Mouse (Mus musculus): ENCODE results near the gene Fgf7.

Fgf7 gene

DNA sequence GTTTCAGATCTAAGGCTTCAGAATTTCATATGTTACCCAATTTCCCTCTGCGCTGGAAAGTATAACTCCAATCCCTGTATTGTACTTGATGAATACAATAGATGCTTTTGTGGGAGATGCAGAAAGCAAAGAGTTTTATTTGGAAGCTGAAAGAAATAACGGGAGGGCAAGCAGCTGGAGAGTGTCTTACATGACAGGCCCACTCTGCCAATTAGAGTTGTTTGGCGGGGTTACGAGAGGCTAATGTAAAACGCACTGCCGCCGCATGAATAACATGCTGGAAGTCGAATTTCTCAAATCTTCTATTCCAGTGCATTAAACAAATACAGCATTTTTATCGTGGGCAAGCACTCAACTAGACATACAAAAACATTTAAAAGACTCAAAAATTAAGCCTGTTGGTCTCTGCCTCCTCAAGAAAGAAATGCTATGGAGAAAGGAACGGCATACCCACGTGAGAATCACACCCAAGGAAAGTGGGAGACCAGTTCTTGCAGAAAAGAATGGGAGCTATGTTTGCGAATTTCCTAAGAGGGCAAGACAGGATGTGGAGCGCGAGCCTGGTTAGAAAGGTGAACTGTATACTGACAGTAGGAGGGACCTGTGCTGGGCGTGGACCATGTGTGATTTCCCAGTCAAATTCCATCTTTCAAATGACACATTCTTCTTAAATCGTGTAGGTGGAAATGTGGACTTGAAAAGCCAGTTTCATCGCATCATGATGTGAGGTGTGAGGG lies 26.7 kb downstream of the Fgf7 start:
- DNase-seq (ENCODE audit: low read depth, low spot score) = no peak

DNA sequence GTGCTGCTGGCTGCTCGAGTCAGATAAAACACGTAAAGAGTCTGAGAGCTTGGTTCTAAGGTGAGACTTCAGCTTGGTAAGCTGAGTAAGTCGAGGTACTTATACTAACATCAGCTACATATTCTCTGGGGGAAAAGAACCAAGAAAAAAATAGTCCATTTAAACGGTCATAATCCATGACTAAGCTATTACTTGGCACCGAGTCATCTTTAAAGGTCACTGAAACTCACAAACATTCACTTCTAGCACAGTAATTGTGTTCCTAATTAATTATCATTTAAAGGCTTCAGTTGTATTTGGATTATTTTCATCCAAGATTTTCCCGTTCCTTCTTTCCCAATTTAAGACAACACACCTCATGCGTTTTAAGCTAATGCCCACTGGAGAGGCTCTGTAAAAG lies 28.4 kb downstream of the Fgf7 start:
- DNase-seq (ENCODE audit: low read depth, low spot score) = no peak

DNA sequence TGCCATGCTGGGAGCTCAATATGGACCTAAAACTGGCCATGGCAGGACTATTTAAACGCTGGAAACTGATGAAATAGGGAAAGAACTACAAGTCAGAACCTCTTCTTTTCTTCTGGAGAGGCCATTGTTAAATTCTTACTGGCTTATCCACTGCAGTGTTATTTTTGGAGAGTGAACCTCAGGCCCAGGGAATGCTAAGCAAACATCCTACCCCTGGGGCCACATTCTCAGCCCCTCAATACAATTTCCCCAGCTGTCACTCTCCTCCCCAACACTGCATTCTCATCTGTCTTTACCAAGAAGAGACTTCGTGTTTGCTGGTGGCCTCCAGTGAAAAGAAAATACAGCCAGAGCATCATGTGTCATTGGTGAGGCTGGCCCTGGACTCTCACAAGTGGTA lies 30.4 kb downstream of the Fgf7 start:
- no peak for DNase-seq (ENCODE audit: low read depth, low spot score)

DNA sequence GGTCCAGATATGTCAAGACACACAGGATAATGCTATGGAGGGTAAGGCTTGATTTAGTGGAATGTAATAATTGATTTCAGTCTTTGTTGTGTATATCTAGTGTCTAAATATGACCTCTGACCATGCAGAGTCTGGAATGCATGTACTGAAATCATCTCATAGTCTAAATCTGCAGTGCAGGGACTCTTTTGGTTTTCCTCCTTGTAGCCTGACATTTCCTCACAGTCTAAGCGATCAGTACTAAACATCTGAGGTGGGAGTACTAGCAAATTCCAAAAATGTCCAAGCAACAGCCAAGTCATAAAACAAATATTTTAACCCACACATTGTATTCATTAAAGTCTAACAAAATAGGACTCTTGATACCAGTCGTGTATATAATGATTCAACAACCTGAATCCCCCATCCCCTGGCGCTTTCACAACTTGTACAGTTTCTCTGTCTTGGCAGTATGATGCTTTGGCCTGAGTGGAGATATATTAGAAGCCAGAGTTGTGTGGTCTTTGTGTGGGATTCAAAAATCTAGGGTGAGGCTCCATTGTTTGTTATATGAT lies 30.9 kb downstream of the Fgf7 start:
- no peak for DNase-seq (ENCODE audit: low read depth, low spot score)

DNA sequence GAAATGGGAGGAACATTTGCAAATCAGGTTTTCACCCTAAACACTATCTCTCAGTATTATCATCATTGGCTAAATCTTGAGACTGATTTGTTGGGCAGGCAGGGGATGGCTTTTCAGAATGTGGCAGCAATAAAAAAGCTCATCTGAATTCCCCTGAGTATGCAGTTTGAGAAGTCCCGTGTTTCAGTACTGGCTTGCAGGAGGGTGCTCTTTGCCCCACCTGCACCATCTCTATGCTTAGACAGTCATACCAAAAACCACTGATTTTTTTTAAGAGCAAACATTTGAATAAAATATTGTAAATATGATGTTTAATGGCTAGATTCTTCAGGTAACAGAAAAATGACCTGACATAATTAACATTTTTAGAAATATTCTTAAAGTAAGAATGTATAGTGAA lies 35.3 kb downstream of the Fgf7 start:
- DNase-seq (ENCODE audit: low read depth, low spot score) = no peak

DNA sequence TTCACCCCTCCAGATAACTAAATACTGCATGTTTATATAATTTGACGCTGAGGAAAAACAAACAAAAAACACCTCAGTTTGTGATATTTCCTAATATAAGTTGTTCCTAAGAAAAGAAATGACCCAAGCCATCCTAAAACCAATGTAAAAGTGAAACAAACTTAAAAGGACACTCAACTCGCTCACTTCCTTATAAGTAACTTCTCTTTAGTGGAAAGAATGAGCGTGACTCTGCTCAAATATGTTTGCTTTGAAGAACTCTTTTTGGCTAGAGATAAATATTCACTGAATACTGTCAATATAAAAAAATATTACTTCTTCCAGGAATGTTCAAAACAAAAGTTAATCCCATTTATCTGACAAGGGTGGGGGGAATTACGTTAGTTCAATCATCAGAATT lies 39.3 kb downstream of the Fgf7 start:
- DNase-seq (ENCODE audit: low read depth, low spot score) = no peak

DNA sequence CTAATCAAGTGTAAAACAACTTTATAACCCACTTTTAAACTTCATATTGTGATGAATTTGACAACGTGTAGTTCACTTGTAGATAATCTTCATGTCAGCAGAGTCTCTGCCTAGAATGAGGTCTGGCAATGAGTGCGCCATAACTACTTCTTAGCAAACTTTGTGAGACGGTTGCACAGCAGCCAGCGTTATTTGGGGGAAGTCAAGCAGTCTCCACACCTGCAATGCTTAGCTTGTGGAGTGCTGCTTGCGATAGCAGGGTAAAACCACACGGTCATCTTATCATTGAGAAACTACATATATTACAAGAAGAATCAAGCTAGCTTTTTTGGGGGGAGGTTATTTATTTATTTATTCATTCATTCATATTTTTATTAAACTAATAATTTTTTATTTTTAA lies 42.0 kb downstream of the Fgf7 start:
- DNase-seq (ENCODE audit: low read depth, low spot score) = no peak

DNA sequence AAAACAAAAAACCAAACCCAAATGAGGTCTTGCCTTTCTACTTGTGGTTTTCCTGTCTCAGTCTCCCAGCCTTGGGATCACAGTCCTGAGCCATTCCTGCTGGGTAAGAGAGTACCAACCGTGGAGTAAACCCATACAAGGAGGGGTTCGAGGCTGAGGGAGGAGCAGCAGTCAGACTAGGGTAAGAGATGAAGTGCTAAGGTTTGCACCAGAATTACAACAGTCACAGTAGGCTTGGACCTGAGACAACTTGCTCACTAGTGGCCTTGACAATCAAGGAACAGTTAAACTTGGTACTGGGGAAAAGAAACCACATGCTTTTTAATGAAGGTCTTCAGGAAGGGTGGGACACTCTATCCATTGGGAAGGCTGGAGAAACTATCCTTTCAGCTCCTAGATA lies 44.6 kb downstream of the Fgf7 start:
- DNase-seq (ENCODE audit: low read depth, low spot score) = no peak

DNA sequence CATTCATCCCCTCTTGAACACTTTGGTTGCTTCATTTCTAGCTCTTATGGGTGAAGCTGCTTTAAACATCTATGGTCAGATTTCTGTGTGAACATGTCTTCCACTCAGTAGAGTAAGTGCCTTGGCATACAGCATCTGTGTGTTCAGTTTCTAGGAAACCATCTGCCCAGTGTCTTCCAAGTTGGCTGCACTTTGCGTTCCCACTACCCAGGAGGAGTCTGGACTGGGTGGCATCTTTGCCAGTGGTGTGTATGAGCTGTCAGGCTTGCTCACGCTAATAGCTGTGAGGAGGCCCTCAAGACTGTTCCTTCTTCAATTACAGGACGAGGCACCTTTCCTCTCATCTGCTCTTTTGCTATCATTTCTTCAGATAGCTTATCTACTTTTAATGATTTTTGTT lies 49.9 kb downstream of the Fgf7 start:
- no peak for DNase-seq (ENCODE audit: low read depth, low spot score)

DNA sequence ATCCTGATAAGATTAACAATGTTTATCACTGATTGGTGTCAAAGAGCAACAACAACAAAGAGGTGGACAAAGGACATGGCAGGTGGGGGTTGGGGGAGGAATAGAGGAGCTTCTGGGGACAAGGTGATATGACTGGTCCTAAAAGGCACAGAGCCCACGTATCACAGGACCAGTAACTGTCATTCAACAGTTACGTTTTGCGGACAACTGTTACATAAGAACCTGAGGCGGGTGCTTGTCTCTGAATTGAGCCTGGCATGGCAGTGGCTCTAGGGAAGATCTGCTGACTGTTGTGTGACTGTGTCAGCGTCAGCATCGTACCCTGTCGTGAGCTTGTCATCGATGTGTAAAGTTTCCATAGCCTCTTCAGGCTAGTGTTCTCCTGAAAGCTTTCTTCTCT lies 51.7 kb downstream of the Fgf7 start:
- no peak for DNase-seq (ENCODE audit: low read depth, low spot score)

DNA sequence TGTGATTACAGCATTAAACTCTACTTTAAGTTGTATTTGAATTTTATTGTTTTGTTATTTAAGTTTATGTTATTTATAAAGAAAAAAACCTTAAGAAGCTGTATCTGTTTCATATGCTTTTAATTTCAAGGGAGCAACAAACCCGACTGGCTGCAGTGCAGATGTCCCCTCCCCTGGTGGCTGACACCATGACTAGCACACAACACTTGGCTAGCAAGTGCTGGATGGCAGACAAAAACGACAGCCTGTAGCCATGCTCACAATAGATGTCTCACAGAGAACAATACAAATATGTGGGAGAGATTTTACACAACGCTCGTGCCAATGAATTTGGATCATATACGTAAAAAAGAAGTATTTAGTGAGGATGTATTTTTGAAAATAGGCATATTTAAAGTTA lies 56.0 kb downstream of the Fgf7 start:
- DNase-seq (ENCODE audit: low read depth, low spot score) = no peak

DNA sequence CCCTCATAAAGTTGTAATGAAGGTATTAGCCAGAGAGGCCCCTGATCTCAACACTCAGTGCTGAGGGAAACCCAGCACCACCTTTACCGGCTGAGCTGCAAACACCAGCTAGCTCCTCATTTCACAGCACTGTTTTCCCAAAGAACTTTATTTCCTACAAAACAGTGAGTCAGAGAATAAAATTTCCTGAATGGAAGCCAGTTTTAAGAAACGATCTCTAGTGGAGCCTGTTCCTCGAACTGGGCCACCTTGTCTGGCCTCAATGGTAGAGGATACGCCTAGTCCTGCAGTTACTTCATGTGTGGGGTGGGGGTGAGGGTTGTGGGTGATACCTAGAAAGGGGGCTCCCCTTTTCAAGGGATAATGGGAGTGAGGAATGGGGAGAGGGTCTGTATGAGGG lies 60.2 kb downstream of the Fgf7 start:
- DNase-seq (ENCODE audit: low read depth, low spot score) = no peak
